Mouse (Mus musculus): ENCODE measurements at regions not wholly inside any gene's neighbourhood (a gene's known extent, or its start where the extent isn't known, plus 50 kb on each side); places are given as distances from the start of the nearest gene placed in this dataset.

DNA sequence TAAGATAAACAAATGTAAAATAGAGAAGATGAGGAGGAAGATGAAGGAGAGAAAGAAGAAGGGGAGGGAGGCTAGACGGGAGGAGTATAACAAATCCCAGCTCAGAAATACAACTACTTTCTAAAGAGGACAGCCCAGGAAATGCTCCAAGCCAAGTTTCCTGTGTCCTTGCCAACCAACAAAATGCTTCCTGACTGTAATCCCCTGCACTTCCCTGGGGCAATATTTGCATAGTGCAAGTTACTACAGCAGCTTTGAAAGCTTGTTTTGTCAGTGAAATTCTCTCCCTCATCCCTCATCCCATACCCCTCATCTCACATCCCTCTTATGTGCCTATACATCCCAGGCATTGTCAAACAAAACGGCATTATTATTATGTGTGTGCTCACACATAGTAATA, 83.7 kb upstream of the Gm3839 start:
- Histone ChIP-seq H3K36me3 (ENCODE audit: control insufficient read depth, insufficient read depth, low read length) (no peaks in the 10 kb centered on the region), H3K4me1 (ENCODE audit: control insufficient read depth, insufficient read depth, low read length) (no peaks in the 10 kb centered on the region), H3K27me3 (ENCODE audit: control insufficient read depth, insufficient read depth, low read length) (no peaks in the 10 kb centered on the region), H3K79me2 (ENCODE audit: control insufficient read depth, insufficient read depth, low read length) (no peaks in the 10 kb centered on the region), H3K9ac (ENCODE audit: low read depth, low read length) (no peak overlapping the region), H3K4me3 (ENCODE audit: insufficient read depth, low read depth, low read length) (no peak overlapping the region), H3K27ac (replicated peaks; ENCODE audit: insufficient read depth, low read depth, low read length) (no peak overlapping the region)
- no peak for DNase-seq (ENCODE audit: extremely low read depth, low read depth, low spot score)
- no peak for TF ChIP-seq CTCF (IDR thresholded peaks at IDR 0.05; ENCODE audit: low read depth, low read length)
- TF ChIP-seq POLR2A (IDR thresholded peaks at IDR 0.05; ENCODE audit: extremely low read depth, insufficient read depth, low read length), result no peak
- 76% methylated on average over 2 of the region's 2 CpGs for WGBS

DNA sequence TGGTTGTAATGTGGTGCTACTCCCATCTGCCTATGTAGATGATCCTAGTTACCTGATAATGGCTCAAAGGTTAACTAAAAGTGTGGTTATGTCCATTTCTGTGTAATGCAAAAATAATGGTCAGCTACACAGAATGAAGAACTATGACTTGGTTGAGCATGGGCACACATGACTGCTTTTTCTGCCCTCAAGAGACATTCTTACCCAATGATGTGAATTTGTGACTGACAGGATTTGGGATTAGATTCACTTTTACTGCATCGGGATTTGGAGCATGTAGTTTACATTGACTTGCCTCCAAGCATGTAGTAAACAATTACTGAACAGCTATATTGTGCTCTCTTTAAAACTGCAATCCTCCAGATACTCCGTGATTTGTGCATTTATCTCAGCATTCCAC, 93.4 kb upstream of the Gm3839 start:
- Histone ChIP-seq H3K9ac (ENCODE audit: low read depth, low read length) (no peak overlapping the region), H3K27me3 (ENCODE audit: control insufficient read depth, insufficient read depth, low read length) (no peaks in the 10 kb centered on the region), H3K36me3 (ENCODE audit: control insufficient read depth, insufficient read depth, low read length) (no peaks in the 10 kb centered on the region), H3K27ac (replicated peaks; ENCODE audit: insufficient read depth, low read depth, low read length) (no peak overlapping the region), H3K4me3 (ENCODE audit: insufficient read depth, low read depth, low read length) (no peak overlapping the region), H3K79me2 (ENCODE audit: control insufficient read depth, insufficient read depth, low read length) (no peaks in the 10 kb centered on the region), H3K4me1 (ENCODE audit: control insufficient read depth, insufficient read depth, low read length) (no peaks in the 10 kb centered on the region)
- WGBS, result 90% methylated on average over 2 of the region's 2 CpGs
- no peak for DNase-seq (ENCODE audit: extremely low read depth, low read depth, low spot score)
- TF ChIP-seq POLR2A (IDR thresholded peaks at IDR 0.05; ENCODE audit: extremely low read depth, insufficient read depth, low read length) (no peak), CTCF (IDR thresholded peaks at IDR 0.05; ENCODE audit: low read depth, low read length) (no peak)

DNA sequence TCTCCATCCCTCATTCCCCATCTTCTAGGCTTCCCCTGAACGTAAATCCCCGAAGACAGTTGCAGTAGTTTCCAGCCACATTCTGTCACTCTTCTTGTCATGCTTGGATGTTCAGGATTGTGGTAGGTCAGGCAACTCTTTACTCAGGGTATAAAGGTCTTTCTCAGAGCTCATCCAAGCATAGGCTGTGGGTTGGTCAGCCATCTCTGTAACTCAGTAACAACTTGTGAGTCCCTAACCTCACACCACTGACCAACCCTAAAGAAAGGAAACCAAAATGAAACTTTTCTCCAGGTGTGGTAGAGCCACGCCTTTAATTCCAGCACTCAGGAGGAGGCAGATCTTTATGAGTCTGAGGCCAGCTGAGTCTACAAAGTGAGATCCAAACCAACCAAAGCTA, 75.6 kb upstream of the Ptprg start:
- Histone ChIP-seq H3K36me3 (ENCODE audit: control insufficient read depth, insufficient read depth, low read length) (no peaks in the 10 kb centered on the region), H3K79me2 (ENCODE audit: control insufficient read depth, insufficient read depth, low read length) (no peaks in the 10 kb centered on the region), H3K4me1 (ENCODE audit: control insufficient read depth, insufficient read depth, low read length) (no peaks in the 10 kb centered on the region), H3K4me3 (ENCODE audit: insufficient read depth, low read depth, low read length) (no peak overlapping the region), H3K27me3 (ENCODE audit: control insufficient read depth, insufficient read depth, low read length) (no peaks in the 10 kb centered on the region), H3K9ac (ENCODE audit: low read depth, low read length) (no peak overlapping the region), H3K27ac (replicated peaks; ENCODE audit: insufficient read depth, low read depth, low read length) (no peak overlapping the region)
- WGBS, result 95% methylated on average over 3 of the region's 3 CpGs
- TF ChIP-seq CTCF (IDR thresholded peaks at IDR 0.05; ENCODE audit: low read depth, low read length) (no peak), POLR2A (IDR thresholded peaks at IDR 0.05; ENCODE audit: extremely low read depth, insufficient read depth, low read length) (no peak)
- DNase-seq (ENCODE audit: extremely low read depth, low read depth, low spot score), result no peak

DNA sequence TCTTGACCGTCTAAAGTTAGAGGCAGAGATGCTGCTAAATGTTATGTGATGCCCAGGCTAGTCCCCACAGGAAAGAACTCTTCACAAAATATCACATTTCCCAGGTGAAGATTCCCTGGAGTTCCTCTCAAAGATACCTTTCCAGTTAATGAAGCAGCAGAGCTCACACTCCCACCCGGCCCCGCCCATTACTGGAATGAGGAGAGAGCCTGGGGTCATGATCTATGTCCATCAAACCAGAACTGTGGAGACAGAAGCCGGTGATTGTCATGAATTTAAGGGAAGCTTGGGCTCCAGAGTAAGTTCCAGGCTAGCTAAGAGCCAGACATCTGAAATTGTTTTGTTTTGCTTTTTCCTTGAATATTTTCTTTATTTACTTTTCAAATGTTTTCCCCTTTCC, 71.2 kb upstream of the Ptprg start:
- Histone ChIP-seq H3K79me2 (ENCODE audit: control insufficient read depth, insufficient read depth, low read length) (no peaks in the 10 kb centered on the region), H3K27ac (replicated peaks; ENCODE audit: insufficient read depth, low read depth, low read length) (no peak overlapping the region), H3K4me3 (ENCODE audit: insufficient read depth, low read depth, low read length) (no peak overlapping the region), H3K4me1 (ENCODE audit: control insufficient read depth, insufficient read depth, low read length) (no peaks in the 10 kb centered on the region), H3K9ac (ENCODE audit: low read depth, low read length) (no peak overlapping the region), H3K27me3 (ENCODE audit: control insufficient read depth, insufficient read depth, low read length) (no peaks in the 10 kb centered on the region), H3K36me3 (ENCODE audit: control insufficient read depth, insufficient read depth, low read length) (no peaks in the 10 kb centered on the region)
- DNase-seq (ENCODE audit: extremely low read depth, low read depth, low spot score), result no peak
- TF ChIP-seq POLR2A (IDR thresholded peaks at IDR 0.05; ENCODE audit: extremely low read depth, insufficient read depth, low read length) (no peak), CTCF (IDR thresholded peaks at IDR 0.05; ENCODE audit: low read depth, low read length) (no peak)
- 72% methylated on average over 4 of the region's 4 CpGs for WGBS

DNA sequence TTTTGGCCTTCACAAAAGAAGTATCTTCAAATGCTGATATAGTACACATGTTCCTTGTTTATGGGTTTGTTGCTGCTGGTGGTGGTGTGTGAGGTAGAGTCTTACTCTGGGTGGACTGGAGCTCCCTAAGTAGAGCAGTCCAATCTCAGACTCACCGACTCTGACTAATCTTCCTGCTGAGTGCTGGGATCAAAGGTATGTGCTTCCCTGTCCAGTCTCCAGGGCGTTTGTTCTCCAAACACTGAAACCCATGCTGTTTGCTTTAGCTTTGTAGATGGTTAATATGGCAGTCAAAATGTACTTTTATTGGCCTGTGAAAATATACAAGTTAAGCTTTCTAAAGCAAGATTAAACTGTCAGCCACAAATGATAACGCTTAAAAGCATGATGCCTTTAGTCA, 67.0 kb upstream of the Ptprg start:
- no peaks in the 10 kb centered on the region for H3K36me3 ChIP-seq (ENCODE audit: control insufficient read depth, insufficient read depth, low read length)
- H3K4me1 ChIP-seq (ENCODE audit: control insufficient read depth, insufficient read depth, low read length), result no peaks in the 10 kb centered on the region
- H3K27me3 ChIP-seq (ENCODE audit: control insufficient read depth, insufficient read depth, low read length), result no peaks in the 10 kb centered on the region
- TF ChIP-seq POLR2A (IDR thresholded peaks at IDR 0.05; ENCODE audit: extremely low read depth, insufficient read depth, low read length), result no peak
- no peak for TF ChIP-seq CTCF (IDR thresholded peaks at IDR 0.05; ENCODE audit: low read depth, low read length)
- no peak for DNase-seq (ENCODE audit: extremely low read depth, low read depth, low spot score)
- H3K79me2 ChIP-seq (ENCODE audit: control insufficient read depth, insufficient read depth, low read length), result no peaks in the 10 kb centered on the region
- WGBS, result 19% methylated on average over 3 of the region's 3 CpGs
- no peak overlapping the region for H3K9ac ChIP-seq (ENCODE audit: low read depth, low read length)
- H3K4me3 ChIP-seq (ENCODE audit: insufficient read depth, low read depth, low read length), result no peak overlapping the region
- H3K27ac ChIP-seq (replicated peaks; ENCODE audit: insufficient read depth, low read depth, low read length), result no peak overlapping the region

DNA sequence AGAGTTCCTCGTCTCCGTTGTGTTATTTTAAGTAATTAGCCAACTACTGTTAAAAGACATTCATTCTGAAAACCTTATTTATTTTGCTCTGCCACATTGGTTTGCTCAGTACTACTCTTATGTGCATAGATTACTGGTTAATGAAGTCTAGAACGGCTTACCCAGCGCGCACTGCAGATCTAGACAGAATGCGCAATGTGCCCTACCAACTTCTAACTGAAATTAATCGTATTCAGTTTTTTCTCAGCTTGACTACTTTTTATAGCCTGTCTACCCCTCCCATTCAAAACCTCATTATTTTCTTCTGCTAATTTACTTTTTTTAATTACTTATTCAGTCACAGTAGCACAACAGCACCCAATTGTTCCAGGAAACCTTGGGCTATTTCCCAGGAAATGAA, 51.6 kb upstream of the Ptprg start:
- TF ChIP-seq POLR2A (IDR thresholded peaks at IDR 0.05; ENCODE audit: extremely low read depth, insufficient read depth, low read length) (no peak), CTCF (IDR thresholded peaks at IDR 0.05; ENCODE audit: low read depth, low read length) (no peak)
- Histone ChIP-seq H3K79me2 (ENCODE audit: control insufficient read depth, insufficient read depth, low read length) (no peaks in the 10 kb centered on the region), H3K36me3 (ENCODE audit: control insufficient read depth, insufficient read depth, low read length) (no peaks in the 10 kb centered on the region), H3K9ac (ENCODE audit: low read depth, low read length) (no peak overlapping the region), H3K4me1 (ENCODE audit: control insufficient read depth, insufficient read depth, low read length) (no peaks in the 10 kb centered on the region), H3K27ac (replicated peaks; ENCODE audit: insufficient read depth, low read depth, low read length) (no peak overlapping the region), H3K27me3 (ENCODE audit: control insufficient read depth, insufficient read depth, low read length) (0 out of 2 replicates have a peak, but pooled peaks cover 2% of the 10 kb centered on the region), H3K4me3 (ENCODE audit: insufficient read depth, low read depth, low read length) (no peak overlapping the region)
- 90% methylated on average over 7 of the region's 7 CpGs for WGBS
- DNase-seq (ENCODE audit: extremely low read depth, low read depth, low spot score), result no peak

All from liver, adult 2 months (tissue).